Mouse (Mus musculus) ovary, postnatal 14 days (tissue): ENCODE results near the gene Rtn4rl1.
A peak's percentile ranks its signal among the peaks of the same experiment; 100 is the strongest.

ENCODE experiments used
- DNase-seq: peaks from one replicate; pipeline ENCODE4 v3.0.0; 2022; ENCODE audit warnings: low spot score

Gene Rtn4rl1

DNA sequence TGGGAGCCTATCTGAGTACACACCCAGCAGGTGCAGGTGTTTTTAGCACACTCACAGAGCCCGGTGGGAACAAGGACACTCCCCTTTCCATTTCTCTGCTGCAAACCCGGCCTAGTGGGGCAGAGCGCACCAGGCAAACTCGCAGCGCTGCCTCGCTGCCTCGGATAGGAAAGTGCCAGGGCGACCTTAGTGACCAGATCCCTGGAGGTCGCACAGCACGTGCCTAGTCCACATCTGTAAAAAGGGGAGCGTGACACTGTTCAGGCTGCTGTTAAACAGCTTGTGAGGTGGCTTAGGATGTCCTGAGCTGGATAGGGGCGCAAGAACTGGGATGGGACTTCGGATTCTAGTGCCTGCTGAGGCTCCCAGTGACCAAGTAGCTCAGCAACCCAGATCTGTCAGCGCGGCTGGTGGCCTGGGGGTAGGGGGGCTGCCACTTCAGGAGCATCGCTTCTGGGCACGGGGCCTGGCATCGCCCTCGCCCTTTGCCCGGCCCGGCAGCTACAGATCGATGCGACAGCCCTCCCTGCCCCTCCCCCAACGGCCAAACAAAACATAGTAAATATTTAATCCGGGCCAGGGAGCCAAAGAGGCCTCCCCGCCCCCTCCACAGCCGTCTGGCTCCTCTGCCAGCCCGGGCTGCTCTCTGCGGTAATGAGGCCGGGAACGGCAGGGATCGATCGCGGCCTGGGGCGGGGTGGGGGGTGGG is 19.9 kb downstream of the Rtn4rl1 start:
- DNase-seq: no peak

DNA sequence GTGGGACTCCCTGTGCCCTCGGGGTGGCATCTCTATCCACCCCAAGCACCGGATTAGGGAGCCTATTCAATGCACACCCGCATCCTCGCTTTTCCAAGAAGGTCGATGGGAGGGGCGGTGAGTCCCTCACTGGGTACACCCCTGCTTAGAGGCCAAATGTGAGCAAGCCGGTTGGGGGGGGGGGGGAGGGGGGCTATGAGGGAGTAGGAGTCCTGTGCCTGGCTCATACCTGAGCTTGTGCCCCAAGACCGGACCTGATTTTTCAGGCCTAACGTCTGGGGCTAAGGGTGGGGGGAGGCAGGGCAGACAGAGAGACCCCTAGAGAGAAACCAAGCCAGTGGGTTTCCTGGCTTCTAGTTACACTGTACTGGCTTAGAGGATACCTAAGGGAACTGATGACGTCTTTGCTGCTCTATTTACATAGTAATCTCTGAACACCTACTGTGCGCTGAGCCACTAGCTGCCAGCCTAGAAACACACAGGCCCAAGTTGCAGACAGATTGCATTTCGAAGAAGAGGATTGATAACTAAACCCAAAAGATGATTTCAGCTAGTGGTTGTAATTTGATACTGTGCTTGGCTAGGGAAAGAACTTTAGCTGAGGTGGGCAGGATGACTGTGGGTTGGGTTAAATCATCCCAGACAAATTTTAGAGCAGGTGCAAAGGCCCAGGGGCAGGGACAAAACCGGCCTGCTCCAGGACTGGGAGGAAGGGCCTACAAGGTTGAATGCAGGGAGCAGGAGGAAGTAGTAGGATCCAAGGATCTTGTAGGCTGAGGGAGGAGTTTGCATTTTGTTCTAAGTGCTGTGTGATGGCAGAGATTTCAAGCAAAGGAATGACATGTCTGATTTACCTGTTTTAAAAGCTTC is 20.7 kb downstream of the Rtn4rl1 start:
- no peak for DNase-seq

DNA sequence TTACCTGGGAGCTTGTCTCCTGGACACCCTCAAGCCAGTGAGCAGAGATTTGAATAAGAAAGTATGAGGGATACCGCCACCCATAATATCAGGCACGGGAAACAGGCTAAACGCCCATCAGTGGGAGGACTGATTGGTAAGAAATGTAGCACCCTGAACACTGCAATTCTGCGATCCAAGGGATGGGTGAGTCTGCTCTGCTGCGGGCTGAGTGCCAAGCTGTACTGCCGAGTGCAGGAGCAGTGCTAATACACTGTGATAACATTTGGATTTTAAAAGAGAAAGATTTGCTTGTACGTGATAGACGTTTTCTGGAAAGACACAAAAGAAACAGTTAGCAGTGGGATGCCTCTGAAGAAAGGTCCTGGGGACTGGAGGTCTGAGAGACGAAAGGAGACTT is 26.5 kb downstream of the Rtn4rl1 start:
- peak; percentile 32 for DNase-seq

DNA sequence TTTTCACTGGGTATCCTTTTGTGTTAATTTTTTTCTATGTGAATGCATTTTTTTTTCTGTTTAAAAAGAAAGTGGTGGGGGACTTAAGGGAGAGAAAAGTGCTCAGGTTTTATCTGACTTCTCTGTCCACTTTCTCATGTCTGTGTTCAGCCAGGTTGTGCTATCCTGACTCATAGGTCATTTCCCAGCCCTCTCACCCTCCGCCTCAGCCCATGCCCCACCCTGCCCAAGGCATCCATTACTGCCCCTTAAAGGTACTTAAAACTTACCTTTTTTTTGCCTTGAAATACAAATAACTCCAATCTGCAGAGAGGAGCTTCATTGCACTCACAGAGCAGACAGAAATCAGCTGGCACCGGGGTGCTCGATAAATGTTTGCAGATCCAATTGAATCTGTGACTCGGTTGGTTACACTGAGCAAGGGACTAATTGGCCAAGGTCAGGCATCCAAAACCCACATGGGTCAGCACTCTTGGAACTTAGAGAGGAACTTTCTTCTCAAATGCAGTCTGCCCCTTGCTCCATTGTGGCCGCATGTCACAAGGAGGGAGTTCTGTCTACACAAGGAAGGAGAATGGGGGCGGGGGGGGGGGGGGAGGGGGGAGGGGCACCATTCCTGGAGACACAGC is 27.0 kb downstream of the Rtn4rl1 start:
- DNase-seq: no peak

DNA sequence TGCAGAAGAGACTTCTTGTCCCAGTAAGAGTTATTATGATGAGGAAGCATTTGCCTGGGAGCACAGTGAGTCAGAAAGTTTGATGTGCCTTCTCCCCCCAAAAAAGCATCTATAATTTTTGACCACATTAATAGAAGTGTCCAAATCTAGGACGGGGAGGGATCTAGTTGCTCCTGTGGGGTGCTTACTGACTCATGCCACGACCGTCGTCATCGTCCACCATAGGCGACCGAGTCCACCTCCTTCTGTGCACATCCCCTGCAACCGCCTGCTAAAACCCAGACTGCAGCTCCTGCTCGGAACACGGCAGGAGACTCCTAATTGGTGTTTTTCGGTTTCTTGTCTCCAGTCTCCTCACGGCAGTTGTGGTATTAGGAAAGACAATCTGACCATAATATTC is 30.5 kb downstream of the Rtn4rl1 start:
- no peak for DNase-seq

DNA sequence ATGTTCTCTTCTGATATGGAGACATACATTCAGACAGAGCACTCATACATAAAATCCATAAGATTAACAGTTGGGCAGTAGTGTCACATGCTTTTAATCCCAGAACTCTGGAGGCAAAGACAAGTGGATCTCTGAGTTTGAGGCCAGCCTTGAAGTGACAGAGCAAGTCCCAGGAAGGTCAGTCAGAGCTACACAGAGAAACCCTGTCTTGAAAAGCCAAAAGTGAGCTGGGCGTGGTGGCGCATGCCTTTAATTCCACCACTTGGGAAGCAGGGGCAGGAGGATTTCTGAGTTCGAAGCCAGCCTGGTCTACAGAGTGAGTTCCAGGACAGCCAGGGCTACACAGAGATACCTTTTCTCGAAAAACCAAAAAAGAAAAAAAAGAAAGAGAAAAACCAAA is 31.3 kb downstream of the Rtn4rl1 start:
- DNase-seq: no peak

DNA sequence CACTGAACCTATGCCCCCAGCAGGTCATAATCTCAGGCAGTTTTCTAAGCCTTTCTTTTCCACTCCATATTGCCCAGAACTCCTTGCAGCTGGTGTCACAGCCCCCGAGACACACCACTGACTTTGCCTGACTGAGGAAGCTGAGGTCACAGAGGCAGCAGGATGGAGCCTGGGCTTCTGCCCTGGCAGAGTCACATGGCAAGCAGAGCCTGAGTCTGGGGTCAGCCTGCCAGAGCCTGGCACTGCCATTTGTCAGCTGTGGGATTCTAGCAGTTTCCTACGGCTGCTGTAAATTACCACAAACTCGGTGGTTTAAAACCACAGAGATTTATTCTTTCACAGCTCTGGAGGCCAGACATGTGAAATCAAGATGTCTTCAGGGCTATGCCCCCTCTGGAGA is 34.0 kb downstream of the Rtn4rl1 start:
- DNase-seq: no peak

DNA sequence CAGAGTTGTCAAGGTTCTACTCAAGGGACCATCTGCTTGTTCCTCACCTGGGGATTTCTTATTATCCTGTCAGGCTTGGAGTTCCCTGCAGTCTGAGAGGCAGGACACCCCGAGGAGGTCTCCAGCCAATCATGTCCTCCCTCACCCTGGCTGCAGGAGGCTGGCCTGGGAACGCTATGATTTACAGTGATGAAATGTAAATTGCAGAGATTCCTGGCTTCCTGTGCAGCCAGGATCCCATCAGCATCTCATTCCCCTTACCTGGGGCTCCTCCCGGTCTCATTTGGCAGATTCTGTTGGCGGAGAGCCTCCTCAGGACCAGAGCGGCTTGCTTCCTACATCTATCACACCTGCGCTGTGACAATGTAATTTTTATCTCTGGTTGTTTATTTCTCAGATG is 35.7 kb downstream of the Rtn4rl1 start:
- no peak for DNase-seq

DNA sequence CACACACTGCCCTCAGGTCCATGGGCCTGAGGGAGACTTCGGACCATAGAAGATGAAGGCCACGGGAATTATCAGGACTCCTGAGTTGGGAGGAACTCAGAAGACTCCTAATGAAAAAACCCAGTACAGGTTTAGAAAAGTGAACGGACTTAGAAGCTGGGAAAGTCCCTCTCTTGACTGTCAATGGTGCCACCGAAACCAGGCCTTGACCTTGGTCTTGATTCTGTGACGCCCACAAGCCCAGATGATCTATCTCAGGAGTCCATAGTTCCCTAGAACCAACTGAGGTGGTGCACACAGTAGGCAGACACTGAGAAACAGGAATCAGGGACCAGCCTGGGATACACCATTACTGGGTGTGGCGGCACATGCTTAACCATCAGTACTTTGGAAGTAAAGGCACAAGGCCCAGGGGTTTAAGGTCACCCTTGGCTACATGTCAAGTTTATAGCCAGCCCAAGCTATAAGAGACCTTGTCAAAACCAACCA is 36.7 kb downstream of the Rtn4rl1 start:
- no peak for DNase-seq

DNA sequence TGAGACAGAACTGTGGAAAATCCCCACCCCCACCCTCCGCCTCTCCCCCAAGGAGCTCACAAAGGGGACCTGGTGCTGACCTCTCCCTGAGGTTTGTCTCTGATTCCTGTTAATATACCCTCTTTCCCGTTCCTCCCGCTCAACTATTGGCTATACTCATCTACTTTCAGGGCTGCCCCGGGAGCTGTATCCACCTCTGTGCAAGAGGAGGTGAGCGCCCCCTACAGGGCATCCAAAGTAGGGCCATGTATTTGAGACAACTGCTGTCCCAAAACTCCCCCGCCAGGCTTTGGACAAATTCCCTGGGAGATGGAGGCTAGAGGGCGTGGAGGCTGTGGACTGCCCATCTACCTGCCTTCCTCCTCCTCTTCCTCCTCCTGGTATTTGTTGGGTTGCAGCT is 38.2 kb downstream of the Rtn4rl1 start:
- peak; percentile 50 for DNase-seq

DNA sequence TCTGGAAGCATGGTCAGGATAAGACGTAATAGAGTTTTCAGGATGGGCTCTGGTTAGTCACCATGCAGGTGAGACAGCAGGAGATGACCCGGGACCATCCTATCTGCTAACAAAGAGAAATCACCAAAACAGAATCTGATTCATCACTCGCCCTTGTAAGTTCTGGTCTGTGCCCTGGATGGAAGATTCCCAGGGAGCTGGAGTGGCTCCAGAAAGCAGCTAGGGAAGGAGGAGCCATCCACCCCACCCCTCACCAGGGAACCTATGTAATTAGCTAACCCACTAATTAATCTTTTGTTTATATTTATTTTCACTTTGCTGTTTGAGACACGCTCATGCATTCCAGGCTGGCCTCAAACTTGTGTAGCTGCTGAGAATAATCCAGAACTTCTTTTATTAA is 38.9 kb downstream of the Rtn4rl1 start:
- no peak for DNase-seq

DNA sequence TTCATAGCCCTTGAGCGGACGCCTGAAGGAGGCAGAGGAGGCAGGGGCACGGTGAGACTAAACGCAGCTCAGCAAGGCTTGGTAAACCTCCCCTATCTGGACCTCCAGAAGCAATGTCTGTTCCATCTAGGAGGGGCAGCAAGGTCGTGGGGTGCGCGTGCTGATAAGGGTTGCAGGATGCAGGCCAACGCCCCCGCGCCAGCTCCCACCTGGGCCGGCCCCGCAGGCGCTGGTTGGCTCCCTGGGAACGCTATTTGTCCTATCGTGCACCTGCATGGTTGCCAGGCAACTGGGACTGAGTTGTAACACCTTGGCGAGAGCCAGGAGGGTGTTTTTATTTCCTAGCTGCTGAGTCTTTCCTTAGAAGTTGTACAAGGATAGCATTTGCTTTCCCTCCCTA is 41.2 kb downstream of the Rtn4rl1 start:
- DNase-seq: no peak

DNA sequence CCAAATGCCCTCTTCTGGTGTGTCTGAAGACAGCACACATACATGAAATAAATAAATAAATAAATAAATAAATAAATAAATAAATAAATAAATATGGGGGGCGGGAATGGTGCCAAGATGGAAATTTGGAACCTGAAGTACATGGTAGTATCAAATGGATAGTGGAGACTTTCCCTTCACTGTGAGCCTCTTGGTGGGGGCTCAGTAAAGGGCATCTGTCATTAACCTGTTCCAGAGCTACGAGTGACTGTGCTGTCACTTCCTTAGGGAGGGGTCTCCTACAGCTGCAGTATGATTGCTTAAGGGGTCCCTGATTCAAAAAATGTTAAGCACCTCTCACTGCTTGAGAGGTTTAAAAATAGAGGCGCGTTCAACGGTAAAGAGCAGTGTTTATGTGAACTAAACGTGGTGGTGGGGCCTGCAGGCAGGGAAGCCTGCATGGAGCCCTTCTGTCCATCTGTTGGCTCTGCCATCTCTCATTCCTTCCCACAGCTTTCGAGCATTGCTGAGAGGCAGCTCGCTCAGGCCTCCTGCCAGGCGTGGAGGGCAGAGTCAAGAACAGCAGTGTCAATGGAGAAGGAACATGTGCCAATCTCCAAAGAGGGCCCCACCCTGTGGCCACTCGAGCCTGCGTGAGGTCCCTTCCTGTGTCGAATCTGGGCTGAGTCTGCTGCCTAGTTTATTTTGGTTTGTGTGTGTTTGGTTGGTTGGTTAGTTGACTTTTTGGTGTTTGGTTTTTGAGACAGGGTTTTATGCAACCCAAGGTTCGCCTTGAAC is 46.8 kb downstream of the Rtn4rl1 start:
- DNase-seq: no peak

DNA sequence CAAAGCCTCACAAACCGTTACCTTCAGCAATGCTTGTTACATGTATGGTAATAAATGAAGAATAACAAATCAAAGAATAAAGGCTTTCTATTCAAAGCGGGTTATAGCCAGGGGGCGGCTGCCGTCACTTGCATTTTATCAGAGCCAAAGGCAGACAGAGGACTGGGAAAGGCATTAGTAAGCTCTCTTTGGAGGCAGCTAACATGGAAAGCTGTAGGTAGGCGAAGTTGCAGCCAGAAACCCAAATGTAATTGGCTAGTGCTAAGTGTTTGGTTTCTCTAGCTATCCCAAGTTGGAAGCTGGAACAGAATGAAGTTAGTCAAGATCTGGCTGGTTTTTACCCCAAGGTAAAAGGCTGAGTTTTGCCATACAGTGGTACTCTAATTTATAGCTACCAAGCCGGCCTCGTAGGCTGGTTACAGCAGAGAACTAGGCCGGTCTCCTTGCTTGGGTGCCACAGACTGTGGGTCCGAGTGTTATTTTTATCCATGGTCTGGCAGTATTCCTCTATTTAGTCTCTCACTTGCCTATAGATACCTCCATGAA is 49.2 kb downstream of the Rtn4rl1 start:
- no peak for DNase-seq

DNA sequence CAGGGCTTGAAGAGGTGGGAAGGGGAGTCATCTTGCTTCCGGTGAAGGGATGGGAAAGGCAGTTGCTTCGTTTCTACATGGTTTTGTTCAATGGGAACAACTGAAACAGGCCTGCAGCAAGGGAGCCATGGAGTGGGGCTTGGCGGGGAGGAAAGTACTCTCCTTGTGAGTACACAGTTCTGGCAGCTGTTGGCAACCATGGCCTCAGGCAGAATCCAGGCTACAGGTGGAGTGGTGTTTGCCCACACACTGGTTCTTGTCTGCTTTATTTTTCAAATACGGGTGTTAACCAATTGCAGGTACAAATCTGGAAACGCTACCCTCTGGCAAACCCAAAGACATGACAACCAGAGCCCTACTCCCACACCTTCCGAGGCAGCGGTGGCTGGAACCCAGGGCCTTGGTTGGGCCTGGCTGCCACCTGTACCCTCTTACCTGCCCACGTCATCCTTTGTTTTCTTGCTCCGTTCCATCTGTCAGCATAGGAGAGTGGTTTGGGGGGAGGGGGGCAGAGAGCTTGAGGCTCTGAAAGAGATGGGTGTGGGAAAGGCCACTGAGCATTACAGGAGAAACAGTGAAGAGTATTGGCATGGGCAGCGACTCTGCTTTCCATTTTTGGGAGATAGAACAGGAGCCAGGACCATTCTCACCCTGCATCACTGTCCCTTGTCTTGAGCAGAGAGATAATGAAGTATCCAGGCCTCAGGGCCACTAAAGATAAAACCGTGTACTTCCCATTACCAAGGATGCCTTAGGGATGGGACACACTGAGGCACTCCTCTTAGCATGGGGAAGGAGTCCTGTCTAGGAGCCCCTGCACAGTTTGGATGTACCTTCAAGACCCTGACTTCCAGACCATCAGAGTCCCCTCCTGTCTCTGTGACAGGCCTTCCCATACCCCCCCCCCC is 51.0 kb downstream of the Rtn4rl1 start:
- DNase-seq: no peak

DNA sequence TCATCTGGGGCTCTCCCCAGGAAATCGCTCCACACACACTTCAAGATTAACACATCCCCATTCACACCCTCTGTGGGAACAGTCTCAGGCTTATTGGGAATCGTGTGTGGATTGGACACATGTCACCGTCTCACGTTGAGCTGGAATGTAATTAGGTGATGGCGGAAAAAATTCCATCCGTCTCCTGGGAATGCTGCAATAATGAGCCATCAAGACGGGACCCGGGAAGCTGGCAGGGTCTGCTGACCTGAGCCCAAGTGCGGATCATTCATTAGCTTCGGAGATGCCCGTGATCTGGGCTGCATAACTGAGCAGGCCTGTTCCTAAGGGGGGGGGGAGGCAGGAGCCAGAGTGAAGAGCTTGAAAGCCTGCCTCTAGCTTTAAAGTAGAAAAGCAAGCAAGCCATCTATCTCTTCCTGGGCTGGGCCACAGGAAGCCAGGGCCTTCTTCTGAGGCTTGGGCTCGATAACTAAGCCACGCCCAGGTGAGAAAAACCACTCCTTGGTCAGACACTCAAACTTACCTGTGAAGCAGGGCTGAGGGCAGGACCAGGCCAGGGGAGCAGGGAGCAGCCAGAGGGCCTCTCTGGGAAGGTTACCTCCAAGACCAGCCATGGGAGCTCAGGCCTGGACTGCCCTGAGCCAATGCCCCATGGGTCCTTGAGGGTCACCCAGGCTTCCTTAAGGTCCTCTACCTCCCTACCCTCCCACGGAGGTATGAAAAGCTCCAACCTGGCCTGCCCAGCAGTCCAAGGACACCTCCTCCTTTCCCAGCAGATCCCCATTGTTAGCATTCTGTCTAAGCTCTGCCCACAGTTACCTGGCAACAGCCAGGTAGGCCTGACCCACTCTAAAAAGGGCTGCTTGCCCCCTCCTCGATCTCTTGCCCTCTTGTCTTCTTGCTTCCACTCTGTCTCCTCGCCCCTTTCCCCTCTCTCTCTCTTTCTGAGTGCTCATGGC is 52.1 kb downstream of the Rtn4rl1 start:
- DNase-seq: no peak

DNA sequence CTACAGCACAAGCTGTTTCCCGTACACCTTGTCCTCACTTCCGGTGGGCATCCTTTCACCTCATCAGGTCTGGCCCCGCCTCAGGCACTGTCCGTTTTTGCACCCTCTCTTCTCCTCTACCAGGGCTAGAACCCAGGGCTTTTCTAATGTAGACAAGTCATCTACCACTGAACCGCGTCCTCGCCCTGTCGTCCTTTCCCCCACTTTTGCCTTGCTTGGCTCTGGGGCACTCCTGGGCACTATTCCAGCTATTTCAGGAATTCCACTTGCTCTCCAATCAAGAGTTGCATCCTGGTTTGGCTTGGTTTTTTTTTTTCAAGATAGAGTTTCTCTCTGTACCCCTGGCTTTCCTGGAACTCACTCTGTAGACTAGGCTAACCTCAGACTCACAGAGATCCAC is 53.0 kb downstream of the Rtn4rl1 start:
- no peak for DNase-seq

DNA sequence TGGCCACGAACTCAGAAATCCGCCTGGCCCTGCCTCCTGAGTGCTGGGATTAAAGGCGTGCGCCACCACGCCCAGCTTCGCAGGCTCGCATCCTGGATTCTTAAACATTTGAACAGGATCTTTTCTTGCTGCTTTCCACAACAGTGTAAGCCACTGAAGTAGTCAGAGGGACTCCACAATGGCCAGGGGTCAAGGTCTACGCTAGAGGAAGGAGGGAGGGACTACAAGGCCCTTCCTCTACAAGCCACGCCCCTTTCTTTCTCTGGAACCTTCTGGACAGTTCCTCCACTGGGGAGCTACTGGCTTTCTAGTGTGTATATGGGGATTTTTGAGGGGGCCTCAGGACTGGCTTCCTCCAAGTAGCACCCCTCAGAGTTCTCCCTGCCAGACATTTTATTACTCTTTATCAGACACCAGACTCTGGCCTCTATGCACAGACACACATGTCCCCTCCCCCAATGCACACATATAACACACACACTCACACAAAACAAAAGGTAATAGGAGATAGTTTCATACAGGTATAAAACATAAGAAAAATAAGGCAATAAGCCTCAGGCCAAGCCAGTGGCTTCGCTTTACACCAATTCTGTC is 53.7 kb downstream of the Rtn4rl1 start:
- no peak for DNase-seq

DNA sequence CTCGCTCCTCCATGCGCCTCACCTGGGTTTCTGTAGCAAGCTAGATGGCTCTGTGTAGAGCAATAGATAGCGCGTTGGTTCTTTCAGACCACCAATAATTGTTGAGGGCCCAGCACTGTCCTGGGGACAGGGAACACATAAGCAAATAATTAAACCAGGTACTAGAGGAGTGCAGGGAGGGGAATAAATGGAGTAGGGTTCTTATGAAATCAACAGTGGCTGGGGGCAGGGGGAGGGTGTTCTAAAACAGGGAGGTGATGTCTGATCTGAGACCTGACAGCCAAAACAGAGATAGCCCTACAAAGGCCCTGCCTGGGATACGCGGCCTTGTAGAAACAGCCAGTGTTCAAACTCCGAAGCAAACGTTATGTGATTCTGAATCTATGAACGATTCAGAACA is 56.0 kb downstream of the Rtn4rl1 start:
- no peak for DNase-seq
